ENCODE assay signal across 10 mouse cellular contexts in the genomic region with DNA sequence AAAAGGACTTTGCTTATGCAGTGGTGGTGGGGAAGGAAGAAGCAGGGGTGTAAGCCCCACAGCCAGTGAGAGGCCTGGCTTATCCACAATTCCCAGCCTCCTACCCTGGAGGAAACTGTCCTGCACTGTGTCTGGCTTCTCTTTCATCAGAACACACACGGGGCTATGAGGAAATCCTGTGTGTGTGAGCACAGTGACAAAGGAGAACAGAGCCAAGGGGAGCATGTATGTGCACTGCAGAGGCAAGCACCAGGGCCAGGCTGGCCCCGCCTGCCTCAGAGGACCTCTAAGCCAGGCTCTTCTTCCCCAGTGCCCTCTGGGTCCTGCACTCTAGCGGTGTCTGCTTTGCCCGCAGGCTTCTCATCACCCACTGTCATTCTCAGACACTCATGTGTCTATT. TPM values are rescaled to one million over a fixed set of nuclear protein-coding genes. Genes with fewer than 3 reads are reported as not detected.
DNase-seq lines count a peak whose midpoint lies in the region; ATAC-seq and TF ChIP-seq lines count a peak whose summit lies in the region.
"Had no signal": no experiment of that assay in that cellular context is flagged by ENCODE, and none has a peak within 500 bp of the region (broad histone marks: within the 10 kb centered on the region; RNA-seq: fewer than 3 reads in every experiment).

No protein-coding gene starts in this region.

- no peak overlapping the region for H3K4me3 ChIP-seq in forebrain, embryonic 13.5 days
- H3K4me3 ChIP-seq in forebrain, embryonic 11.5 days (ENCODE audit: low read depth, low read length) = no peak overlapping the region
- no peak overlapping the region for H3K4me3 ChIP-seq in intestine, postnatal 0 days (ENCODE audit: low read depth, low read length)
- no peak overlapping the region for H3K4me3 ChIP-seq in intestine, embryonic 15.5 days (replicated peaks)
- H3K4me3 ChIP-seq in MEL (ENCODE audit: control insufficient read depth in 1 of 2, insufficient read depth in 1 of 2, low read depth in 2 of 2, low read length in 2 of 2) = no peak overlapping the region
- H3K4me3 ChIP-seq in liver, embryonic 13.5 days (replicated peaks) = no peak overlapping the region
- H3K4me3 ChIP-seq: limb, embryonic 13.5 days; midbrain, embryonic 12.5 days had no signal

- no peaks in the 10 kb centered on the region for H3K9me3 ChIP-seq in forebrain, embryonic 13.5 days (replicated peaks)
- H3K9me3 ChIP-seq in forebrain, embryonic 11.5 days (ENCODE audit: control insufficient read depth, low read length) = no peaks in the 10 kb centered on the region
- no peaks in the 10 kb centered on the region for H3K9me3 ChIP-seq in intestine, postnatal 0 days (ENCODE audit: control insufficient read depth)
- H3K9me3 ChIP-seq in intestine, embryonic 15.5 days = no peaks in the 10 kb centered on the region
- no peaks in the 10 kb centered on the region for H3K9me3 ChIP-seq in MEL (replicated peaks; ENCODE audit: insufficient read depth, low read length)
- H3K9me3 ChIP-seq in liver, embryonic 13.5 days (replicated peaks) = no peaks in the 10 kb centered on the region
- H3K9me3 ChIP-seq: limb, embryonic 13.5 days; midbrain, embryonic 12.5 days had no signal

- TF ChIP-seq EP300 in MEL (IDR thresholded peaks at IDR 0.05; ENCODE audit: low read depth in 1 of 2, low read length in 2 of 2) = no peak

- ATAC-seq in forebrain, embryonic 13.5 days = 0 out of 2 replicates have a peak, but pooled peaks have one; percentile 6
- ATAC-seq in forebrain, embryonic 11.5 days (replicated peaks; ENCODE audit: low FRiP score) = no peak
- ATAC-seq in intestine, postnatal 0 days = peak; percentile 25; the same call in 1 of the 2 replicates
- no peak for ATAC-seq in intestine, embryonic 15.5 days
- peak; percentile 63 for ATAC-seq in liver, embryonic 13.5 days (ENCODE audit: low read depth)

- H3K9ac ChIP-seq in forebrain, embryonic 13.5 days = no peak overlapping the region
- H3K9ac ChIP-seq in forebrain, embryonic 11.5 days (ENCODE audit: low read length) = no peak overlapping the region
- H3K9ac ChIP-seq in intestine, postnatal 0 days (ENCODE audit: low read depth, low read length) = no peak overlapping the region
- H3K9ac ChIP-seq in intestine, embryonic 15.5 days = no peak overlapping the region
- H3K9ac ChIP-seq in MEL (ENCODE audit: control insufficient read depth, low read depth, low read length, poor library complexity, severe bottlenecking) = no peak overlapping the region
- H3K9ac ChIP-seq in liver, embryonic 13.5 days = no peak overlapping the region
- H3K9ac ChIP-seq: limb, embryonic 13.5 days; midbrain, embryonic 12.5 days had no signal

- H3K27ac ChIP-seq in forebrain, embryonic 13.5 days = no peak overlapping the region
- H3K27ac ChIP-seq in forebrain, embryonic 11.5 days (ENCODE audit: low read depth, low read length) = no peak overlapping the region
- no peak overlapping the region for H3K27ac ChIP-seq in intestine, postnatal 0 days (ENCODE audit: low read depth, low read length)
- no peak overlapping the region for H3K27ac ChIP-seq in intestine, embryonic 15.5 days
- no peak overlapping the region for H3K27ac ChIP-seq in MEL (ENCODE audit: control insufficient read depth, low read depth, low read length)
- no peak overlapping the region for H3K27ac ChIP-seq in liver, embryonic 13.5 days
- H3K27ac ChIP-seq: limb, embryonic 13.5 days; midbrain, embryonic 12.5 days had no signal

- H3K4me2 ChIP-seq in forebrain, embryonic 13.5 days = no peak overlapping the region
- no peak overlapping the region for H3K4me2 ChIP-seq in forebrain, embryonic 11.5 days (ENCODE audit: low read depth, low read length, severe bottlenecking)
- H3K4me2 ChIP-seq in intestine, postnatal 0 days (replicated peaks; ENCODE audit: low read depth) = no peak overlapping the region
- no peak overlapping the region for H3K4me2 ChIP-seq in intestine, embryonic 15.5 days (replicated peaks)
- H3K4me2 ChIP-seq in liver, embryonic 13.5 days = no peak overlapping the region
- H3K4me2 ChIP-seq: limb, embryonic 13.5 days; midbrain, embryonic 12.5 days had no signal

- no peak for TF ChIP-seq CTCF in intestine, postnatal 0 days (IDR thresholded peaks at IDR 0.05; ENCODE audit: low read depth)
- no peak for TF ChIP-seq CTCF in MEL (IDR thresholded peaks at IDR 0.05 in 2 of 3, conservative IDR thresholded peaks at IDR 0.05 in 1 of 3; ENCODE audit: control insufficient read depth in 1 of 3, insufficient read depth in 1 of 3, low read depth in 2 of 3, low read length in 3 of 3, poor library complexity in 1 of 3, severe bottlenecking in 1 of 3)

- 0 out of 2 replicates have a peak, but pooled peaks cover 4% of the 10 kb centered on the region for H3K36me3 ChIP-seq in forebrain, embryonic 13.5 days (ENCODE audit: poor library complexity, severe bottlenecking)
- H3K36me3 ChIP-seq in forebrain, embryonic 11.5 days (ENCODE audit: control insufficient read depth, insufficient read depth, low read length) = no peaks in the 10 kb centered on the region
- peaks cover 20% of the 10 kb centered on the region; the same call in 1 of the 2 replicates for H3K36me3 ChIP-seq in intestine, postnatal 0 days (ENCODE audit: control insufficient read depth, insufficient read depth)
- no peaks in the 10 kb centered on the region for H3K36me3 ChIP-seq in intestine, embryonic 15.5 days
- no peaks in the 10 kb centered on the region for H3K36me3 ChIP-seq in MEL (ENCODE audit: control insufficient read depth in 1 of 2, insufficient read depth in 2 of 2, low read length in 2 of 2)
- 0 out of 2 replicates have a peak, but pooled peaks cover 2% of the 10 kb centered on the region for H3K36me3 ChIP-seq in liver, embryonic 13.5 days

- no peaks in the 10 kb centered on the region for H3K4me1 ChIP-seq in forebrain, embryonic 13.5 days
- H3K4me1 ChIP-seq in forebrain, embryonic 11.5 days (replicated peaks; ENCODE audit: control insufficient read depth, insufficient read depth, low read length) = no peaks in the 10 kb centered on the region
- no peaks in the 10 kb centered on the region for H3K4me1 ChIP-seq in intestine, postnatal 0 days (replicated peaks; ENCODE audit: control insufficient read depth, insufficient read depth, low read length)
- H3K4me1 ChIP-seq in intestine, embryonic 15.5 days (replicated peaks) = no peaks in the 10 kb centered on the region
- H3K4me1 ChIP-seq in MEL (ENCODE audit: control insufficient read depth in 1 of 2, insufficient read depth in 2 of 2, low read length in 2 of 2) = no peaks in the 10 kb centered on the region
- H3K4me1 ChIP-seq in liver, embryonic 13.5 days (replicated peaks) = no peaks in the 10 kb centered on the region
- H3K4me1 ChIP-seq: limb, embryonic 13.5 days; midbrain, embryonic 12.5 days had no signal

- DNase-seq in forebrain, embryonic 11.5 days (ENCODE audit: low spot score) = no peak
- DNase-seq in MEL (ENCODE audit: low read depth, low spot score) = no peak
- no peak for DNase-seq in liver, embryonic 13.5 days
- no peak for DNase-seq in c-Kit-positive CD71-positive TER-119-positive erythroid progenitor cells, embryonic 14.5 days (ENCODE audit: low spot score)
- no peak for DNase-seq in thymus, postnatal 0 days (ENCODE audit: low spot score)

- H3K27me3 ChIP-seq in forebrain, embryonic 13.5 days = no peaks in the 10 kb centered on the region
- no peaks in the 10 kb centered on the region for H3K27me3 ChIP-seq in forebrain, embryonic 11.5 days (ENCODE audit: control insufficient read depth, insufficient read depth, low read length)
- H3K27me3 ChIP-seq in intestine, postnatal 0 days (replicated peaks; ENCODE audit: control insufficient read depth, insufficient read depth, low read length) = no peaks in the 10 kb centered on the region
- no peaks in the 10 kb centered on the region for H3K27me3 ChIP-seq in intestine, embryonic 15.5 days (replicated peaks)
- no peaks in the 10 kb centered on the region for H3K27me3 ChIP-seq in MEL (ENCODE audit: control insufficient read depth in 1 of 2, insufficient read depth in 2 of 2, low read length in 2 of 2)
- H3K27me3 ChIP-seq in liver, embryonic 13.5 days = no peaks in the 10 kb centered on the region
- H3K27me3 ChIP-seq: limb, embryonic 13.5 days; midbrain, embryonic 12.5 days had no signal

- H3K79me2 ChIP-seq in MEL (ENCODE audit: control insufficient read depth, insufficient read depth, low read length, poor library complexity) = no peaks in the 10 kb centered on the region

- no peak for TF ChIP-seq POLR2A in MEL (IDR thresholded peaks at IDR 0.05; ENCODE audit: control insufficient read depth in 1 of 2, insufficient read depth in 1 of 2, low read depth in 1 of 2, low read length in 2 of 2, poor library complexity in 1 of 2)

- WGBS in forebrain, embryonic 13.5 days = 86% methylated on average over 4 of the region's 4 CpGs
- 84% methylated on average over 4 of the region's 4 CpGs for WGBS in forebrain, embryonic 11.5 days
- 80% methylated on average over 4 of the region's 4 CpGs for WGBS in intestine, postnatal 0 days
- WGBS in intestine, embryonic 15.5 days = 62% methylated on average over 4 of the region's 4 CpGs
- 45% methylated on average over 4 of the region's 4 CpGs for WGBS in liver, embryonic 13.5 days (ENCODE audit: insufficient replicate concordance)

- no peak for TF ChIP-seq RAD21 in MEL (IDR thresholded peaks at IDR 0.05; ENCODE audit: low read depth, low read length)

RNA-seq across cellular contexts. Expression of gene Mrpl44, which starts 34.8 kb away (rescaled TPM):
- 49.9 and 53.6 TPM in 2 replicates for polyA plus RNA-seq in forebrain, embryonic 13.5 days (2015; fragmentation: Nextera tagmentation; extraction: Ambion mirVana)
- polyA plus RNA-seq in forebrain, embryonic 11.5 days (2014; fragmentation: Nextera tagmentation; extraction: Ambion mirVana) = 54.6 and 55.6 TPM in 2 replicates
- polyA plus RNA-seq in intestine, postnatal 0 days (2015; fragmentation: Nextera tagmentation; extraction: Ambion mirVana) = 29.0 and 29.4 TPM in 2 replicates
- polyA plus RNA-seq in intestine, embryonic 15.5 days (2015; fragmentation: Nextera tagmentation; extraction: Ambion mirVana) = 52.6 and 54.7 TPM in 2 replicates
- 52.6 and 58.5 TPM in 2 replicates for total RNA-seq in MEL (2012; rRNA removed)
- 10 to 100 TPM in 1 of 2 experiments, not detected in 1; 63.2 TPM for polyA plus RNA-seq in MEL (2012; ENCODE audit: insufficient read depth in 1 of 2, insufficient read length in 2 of 2, low read depth in 1 of 2, low replicate concordance in 2 of 2, missing spikeins in 1 of 2)
- 32.3 and 34.9 TPM in 2 replicates for polyA plus RNA-seq in liver, embryonic 13.5 days (2015; fragmentation: Nextera tagmentation; extraction: Ambion mirVana)
- polyA plus RNA-seq in thymus, postnatal 0 days (2015; fragmentation: Nextera tagmentation; extraction: Ambion mirVana) = 57.8 and 63.9 TPM in 2 replicates

RNA-seq across cellular contexts. Expression of gene Wdfy1, which starts 34.9 kb away (rescaled TPM):
- 59.0 and 67.2 TPM in 2 replicates for polyA plus RNA-seq in forebrain, embryonic 13.5 days (2015; fragmentation: Nextera tagmentation; extraction: Ambion mirVana)
- polyA plus RNA-seq in forebrain, embryonic 11.5 days (2014; fragmentation: Nextera tagmentation; extraction: Ambion mirVana) = 38.2 and 40.7 TPM in 2 replicates
- polyA plus RNA-seq in intestine, postnatal 0 days (2015; fragmentation: Nextera tagmentation; extraction: Ambion mirVana) = 37.2 and 40.9 TPM in 2 replicates
- 31.3 and 33.1 TPM in 2 replicates for polyA plus RNA-seq in intestine, embryonic 15.5 days (2015; fragmentation: Nextera tagmentation; extraction: Ambion mirVana)
- total RNA-seq in MEL (2012; rRNA removed) = 17.6 TPM in 2 replicates
- polyA plus RNA-seq in MEL (2012; ENCODE audit: insufficient read depth in 1 of 2, insufficient read length in 2 of 2, low read depth in 1 of 2, low replicate concordance in 2 of 2, missing spikeins in 1 of 2) = 10 to 100 TPM in 1 of 2 experiments, not detected in 1; 25.0 TPM
- polyA plus RNA-seq in liver, embryonic 13.5 days (2015; fragmentation: Nextera tagmentation; extraction: Ambion mirVana) = 14.4 and 14.5 TPM in 2 replicates
- 16.6 and 18.5 TPM in 2 replicates for polyA plus RNA-seq in thymus, postnatal 0 days (2015; fragmentation: Nextera tagmentation; extraction: Ambion mirVana)

Comparison
In these comparisons a context has a peak if more than half of its experiments do, and no peak if none do; other contexts are left out.
1. ATAC-seq: peak in forebrain, embryonic 13.5 days (single experiment), intestine, postnatal 0 days (single experiment) and liver, embryonic 13.5 days (single experiment); none in forebrain, embryonic 11.5 days (single experiment) and intestine, embryonic 15.5 days (single experiment).